Mouse (Mus musculus) spleen, adult 12 weeks (tissue): ENCODE measurements around the gene Slc12a7.

Experiments used
- DNase-seq: peaks from one replicate; pipeline ENCODE4 v3.0.0; 2022; ENCODE audit warnings: low spot score

Slc12a7 gene

GRCm38 (mm10) chr13:73818921-73819320 lies 86.0 kb downstream of the Slc12a7 start:
- DNase-seq: no peak

GRCm38 (mm10) chr13:73821251-73821650 lies 88.4 kb downstream of the Slc12a7 start:
- no peak for DNase-seq

GRCm38 (mm10) chr13:73822187-73822800 lies 89.4 kb downstream of the Slc12a7 start:
- peak; percentile 29 for DNase-seq

GRCm38 (mm10) chr13:73823711-73824110 lies 90.8 kb downstream of the Slc12a7 start:
- no peak for DNase-seq

GRCm38 (mm10) chr13:73827243-73827642 lies 94.3 kb downstream of the Slc12a7 start:
- no peak for DNase-seq

- peak; percentile 25 for DNase-seq
Observed at GRCm38 (mm10) chr13:73831486-73831885, 98.6 kb downstream of the Slc12a7 start.

- no peak for DNase-seq
Observed at GRCm38 (mm10) chr13:73833809-73834208, 100.9 kb downstream of the Slc12a7 start.

GRCm38 (mm10) chr13:73835791-73836190 lies 102.9 kb downstream of the Slc12a7 start:
- DNase-seq: no peak

GRCm38 (mm10) chr13:73836491-73836890 lies 103.6 kb downstream of the Slc12a7 start:
- DNase-seq: no peak

- DNase-seq: no peak
Observed at GRCm38 (mm10) chr13:73837708-73838107, 104.8 kb downstream of the Slc12a7 start.

- DNase-seq: no peak
Observed at GRCm38 (mm10) chr13:73839137-73839548, 106.2 kb downstream of the Slc12a7 start.

- no peak for DNase-seq
Observed at GRCm38 (mm10) chr13:73839740-73840139, 106.8 kb downstream of the Slc12a7 start.

GRCm38 (mm10) chr13:73842696-73843095 lies 109.8 kb downstream of the Slc12a7 start:
- DNase-seq: no peak

- no peak for DNase-seq
Observed at GRCm38 (mm10) chr13:73846589-73847464, 113.9 kb downstream of the Slc12a7 start.

GRCm38 (mm10) chr13:73847465-73847836 lies 114.6 kb downstream of the Slc12a7 start, which contains the start of gene Nkd2:
Gene Nkd2 (minus strand): TSS chr13:73847631.
- DNase-seq: peak; percentile 15
